Mouse (Mus musculus) embryonic stem cell, embryonic (primary cell): Measurements from ENCODE around the gene Slc9a3r1.

Source experiments
- CTCF ChIA-PET, 4 experiments: fragments of 300-600 bp in 2 of 4; fragments of 350-600 bp in 2 of 4; sonication (Branson Sonifier 250); formaldehyde crosslinking; loops; one replicate each; lab custom pipeline; 2022; ENCODE audit warnings: inconsistent platforms in 2 of 4; lab: Charles Lee
- POLR2A ChIA-PET, 4 experiments: fragments of 300-600 bp in 2 of 4; fragments of 350-600 bp in 2 of 4; sonication (Branson Sonifier 250); formaldehyde crosslinking; loops; one replicate each; lab custom pipeline; 2022; ENCODE audit warnings: antibody characterized with exemption in 4 of 4, inconsistent platforms in 1 of 4; lab: Charles Lee

Slc9a3r1 gene

GRCm38 (mm10) chr11:115173549-115174339 is 10.6 kb downstream of the Slc9a3r1 start:
- ChIA-PET CTCF (interaction anchor here (0.7 to 2.3 kb wide), 13 partner anchors 8 to 354 kb away, joined by 3 to 18 read pairs (median 4); partner anchors contain the start of genes Nat9 (in 1 of the 4), Slc9a3r1 (in 1 of the 4) and Tmem104 (in 1 of the 4)), POLR2A (interaction anchor here in 3 of 4 experiments (0.6 to 5.7 kb wide), 14 partner anchors 8 to 422 kb away, joined by 3 to 67 read pairs (median 4); partner anchors contain the start of genes Slc9a3r1 (in 3 of the 3), Fdxr (in 2 of the 3), Grin2c (in 1 of the 3) and Tmem104 (in 1 of the 3))

GRCm38 (mm10) chr11:115176399-115177190 is 13.5 kb downstream of the Slc9a3r1 start:
- CTCF ChIA-PET: interaction anchor here (0.6 to 2.4 kb wide), 7 partner anchors 16 to 296 kb away, joined by 3 to 7 read pairs (median 4); no protein-coding TSS in a partner anchor
- POLR2A ChIA-PET: interaction anchor here in 3 of 4 experiments (1.2 to 5.7 kb wide), 7 partner anchors 9 to 100 kb away, joined by 3 to 67 read pairs (median 6); partner anchors contain the start of genes Slc9a3r1 (in 3 of the 3) and Fdxr (in 1 of the 3)

GRCm38 (mm10) chr11:115177559-115178195 is 14.5 kb downstream of the Slc9a3r1 start:
- ChIA-PET POLR2A (interaction anchor here in 3 of 4 experiments (0.6 to 2.8 kb wide), 6 partner anchors 10 to 120 kb away, joined by 3 to 10 read pairs (median 4); partner anchors contain the start of genes Fads6 (in 1 of the 3), Nat9 (in 1 of the 3), Slc9a3r1 (in 1 of the 3) and Tmem104 (in 1 of the 3)), CTCF (interaction anchor here in 3 of 4 experiments (0.6 to 2.0 kb wide), 4 partner anchors 17 to 142 kb away, joined by 3 to 7 read pairs (median 4); no protein-coding TSS in a partner anchor)

- POLR2A ChIA-PET: interaction anchor here in 1 of 4 experiments (1.3 kb wide), 1 partner anchor 15 kb away, joined by 4 read pairs; the partner anchor contains the start of gene Slc9a3r1
- CTCF ChIA-PET: no interaction called here
These were observed 15.6 kb downstream of the Slc9a3r1 start for GRCm38 (mm10) chr11:115178766-115179165.

- ChIA-PET CTCF (no interaction called here), POLR2A (no interaction called here)
These were observed 16.1 kb downstream of the Slc9a3r1 start for GRCm38 (mm10) chr11:115179191-115179590.

GRCm38 (mm10) chr11:115179881-115180280 is 16.7 kb downstream of the Slc9a3r1 start:
- POLR2A ChIA-PET: no interaction called here
- CTCF ChIA-PET: interaction anchor here in 1 of 4 experiments (0.8 kb wide), 1 partner anchor 26 kb away, joined by 3 read pairs; no protein-coding TSS in a partner anchor

GRCm38 (mm10) chr11:115181913-115182638 is 18.9 kb downstream of the Slc9a3r1 start:
- CTCF ChIA-PET: interaction anchor here (0.5 to 3.2 kb wide), 46 partner anchors 8 to 735 kb away, joined by 3 to 46 read pairs (median 4); partner anchors contain the start of genes Slc9a3r1 (in 4 of the 4), Fdxr (in 1 of the 4), Grin2c (in 1 of the 4) and Rab37 (in 1 of the 4)
- POLR2A ChIA-PET: interaction anchor here in 3 of 4 experiments (0.9 to 8.0 kb wide), 10 partner anchors 8 to 95 kb away, joined by 3 to 57 read pairs (median 4); partner anchors contain the start of genes Slc9a3r1 (in 3 of the 3), Fdxr (in 1 of the 3) and Rab37 (in 1 of the 3)

- ChIA-PET POLR2A (interaction anchor here in 2 of 4 experiments (0.9 to 8.0 kb wide), 4 partner anchors 11 to 278 kb away, joined by 3 to 57 read pairs (median 12); partner anchors contain the start of genes Slc9a3r1 (in 2 of the 2) and Slc16a5 (in 1 of the 2)), CTCF (interaction anchor here in 2 of 4 experiments (0.6 to 1.4 kb wide), 4 partner anchors 17 to 367 kb away, joined by 3 to 4 read pairs (median 4); no protein-coding TSS in a partner anchor)
These were observed 21.8 kb downstream of the Slc9a3r1 start for GRCm38 (mm10) chr11:115184973-115185372.

GRCm38 (mm10) chr11:115187224-115187639 is 24.1 kb downstream of the Slc9a3r1 start, which contains the start of gene Tmem104:
Tmem104 (plus strand) TSS chr11:115187487.
- CTCF ChIA-PET: interaction anchor here in 3 of 4 experiments (0.6 to 2.2 kb wide), 10 partner anchors 14 to 322 kb away, joined by 3 to 13 read pairs (median 6); partner anchors contain the start of gene Slc9a3r1 (in 1 of the 3)
- POLR2A ChIA-PET: interaction anchor here (0.5 to 8.0 kb wide), 30 partner anchors 9 to 349 kb away, joined by 3 to 57 read pairs (median 4); partner anchors contain the start of genes Slc9a3r1 (in 4 of the 4), Fdxr (in 3 of the 4), Grin2c (in 2 of the 4) and Jpt1 (in 1 of the 4)

- ChIA-PET POLR2A (interaction anchor here in 3 of 4 experiments (0.6 to 8.0 kb wide), 32 partner anchors 10 to 349 kb away, joined by 3 to 57 read pairs (median 4); partner anchors contain the start of genes Fdxr (in 3 of the 3), Slc9a3r1 (in 3 of the 3), Grin2c (in 2 of the 3) and Jpt1 (in 1 of the 3)), CTCF (interaction anchor here in 3 of 4 experiments (0.8 to 2.2 kb wide), 9 partner anchors 14 to 311 kb away, joined by 3 to 13 read pairs (median 6); partner anchors contain the start of gene Slc9a3r1 (in 1 of the 3))
These were observed 24.6 kb downstream of the Slc9a3r1 start, which contains the start of gene Nat9 for GRCm38 (mm10) chr11:115187693-115188092. Nat9 (minus strand) TSS chr11:115187859.

GRCm38 (mm10) chr11:115188539-115189231 is 25.5 kb downstream of the Slc9a3r1 start:
- POLR2A ChIA-PET: interaction anchor here in 3 of 4 experiments (0.6 to 8.0 kb wide), 10 partner anchors 18 to 635 kb away, joined by 3 to 57 read pairs (median 6); partner anchors contain the start of genes Slc9a3r1 (in 2 of the 3) and Fdxr (in 1 of the 3)

GRCm38 (mm10) chr11:115189304-115189703 is 26.2 kb downstream of the Slc9a3r1 start:
- CTCF ChIA-PET: interaction anchor here in 2 of 4 experiments (1.0 kb wide), 2 partner anchors 13 to 26 kb away, joined by 4 to 5 read pairs; partner anchors contain the start of gene Slc9a3r1 (in 1 of the 2)
- POLR2A ChIA-PET: interaction anchor here in 2 of 4 experiments (0.6 to 2.6 kb wide), 5 partner anchors 25 to 635 kb away, joined by 3 to 10 read pairs (median 4); partner anchors contain the start of genes Fdxr (in 1 of the 2) and Slc9a3r1 (in 1 of the 2)

More at GRCm38 (mm10) chr11:115188539-115189231, 25.5 kb downstream of the Slc9a3r1 start:
- CTCF ChIA-PET: interaction anchor here in 3 of 4 experiments (1.2 to 2.2 kb wide), 4 partner anchors 13 to 310 kb away, joined by 3 to 13 read pairs (median 8); no protein-coding TSS in a partner anchor

GRCm38 (mm10) chr11:115192180-115192579 is 29.0 kb downstream of the Slc9a3r1 start:
- ChIA-PET CTCF (interaction anchor here (0.6 to 2.1 kb wide), 7 partner anchors 10 to 127 kb away, joined by 3 to 8 read pairs (median 4); partner anchors contain the start of gene Slc9a3r1 (in 1 of the 4)), POLR2A (interaction anchor here in 3 of 4 experiments (0.5 to 1.6 kb wide), 9 partner anchors 10 to 1859 kb away, joined by 3 to 5 read pairs (median 3); partner anchors contain the start of genes Fdxr (in 2 of the 3) and Slc9a3r1 (in 1 of the 3))

GRCm38 (mm10) chr11:115194693-115195092 is 31.6 kb downstream of the Slc9a3r1 start:
- ChIA-PET CTCF (interaction anchor here in 2 of 4 experiments (0.6 to 1.1 kb wide), 4 partner anchors 12 to 31 kb away, joined by 3 to 5 read pairs (median 4); no protein-coding TSS in a partner anchor), POLR2A (interaction anchor here in 2 of 4 experiments (0.7 to 1.5 kb wide), 5 partner anchors 20 to 82 kb away, joined by 3 to 4 read pairs (median 3); partner anchors contain the start of genes Fdxr (in 1 of the 2) and Slc9a3r1 (in 1 of the 2))
